Mouse (Mus musculus): Measurements from ENCODE around the gene Hnrnpd. TPM values are rescaled to one million over a fixed set of nuclear protein-coding genes. Genes with fewer than 3 reads are reported as not detected.

Hnrnpd gene
- polyA plus RNA-seq, 1 experiment from 2014 or later = 338 TPM

GRCm38 (mm10) chr5:99941776-99942502 is 36.8 kb downstream of the Hnrnpd start:
- no peak for DNase-seq (ENCODE audit: low spot score)
- no peaks in the 10 kb centered on the region for H3K4me1 ChIP-seq
- H3K9me3 ChIP-seq (replicated peaks) = peaks cover 4% of the 10 kb centered on the region; the same call in 1 of the 2 replicates
- peaks cover 11% of the 10 kb centered on the region for H3K36me3 ChIP-seq
- no peak overlapping the region for H3K27ac ChIP-seq
- no peak overlapping the region for H3K4me3 ChIP-seq
- no peaks in the 10 kb centered on the region for H3K27me3 ChIP-seq (ENCODE audit: low read depth, poor library complexity, severe bottlenecking)
- 72% methylated on average over 10 of the region's 10 CpGs for WGBS

GRCm38 (mm10) chr5:99941273-99941672 is 37.5 kb downstream of the Hnrnpd start:
- Histone ChIP-seq H3K36me3 (peaks cover 11% of the 10 kb centered on the region), H3K4me1 (no peaks in the 10 kb centered on the region), H3K27me3 (ENCODE audit: low read depth, poor library complexity, severe bottlenecking) (no peaks in the 10 kb centered on the region), H3K9me3 (replicated peaks) (peaks cover 4% of the 10 kb centered on the region; the same call in 1 of the 2 replicates), H3K4me3 (no peak overlapping the region), H3K27ac (no peak overlapping the region)
- no peak for DNase-seq (ENCODE audit: low spot score)
- WGBS = 87% methylated on average over 10 of the region's 10 CpGs

- Histone ChIP-seq H3K9me3 (replicated peaks) (peaks cover 3% of the 10 kb centered on the region; the same call in 1 of the 2 replicates), H3K27me3 (ENCODE audit: low read depth, poor library complexity, severe bottlenecking) (no peaks in the 10 kb centered on the region), H3K4me1 (no peaks in the 10 kb centered on the region), H3K27ac (no peak overlapping the region), H3K36me3 (peaks cover 7% of the 10 kb centered on the region), H3K4me3 (no peak overlapping the region)
- 80% methylated on average over 3 of the region's 3 CpGs for WGBS
- DNase-seq (ENCODE audit: low spot score) = no peak
These were observed 39.3 kb downstream of the Hnrnpd start for GRCm38 (mm10) chr5:99939440-99939839.

- H3K27ac ChIP-seq = no peak overlapping the region
- 87% methylated on average over 6 of the region's 6 CpGs for WGBS
- no peak overlapping the region for H3K4me3 ChIP-seq
- H3K9me3 ChIP-seq (replicated peaks) = no peaks in the 10 kb centered on the region
- no peaks in the 10 kb centered on the region for H3K36me3 ChIP-seq
- no peaks in the 10 kb centered on the region for H3K27me3 ChIP-seq (ENCODE audit: low read depth, poor library complexity, severe bottlenecking)
- no peak for DNase-seq (ENCODE audit: low spot score)
- no peaks in the 10 kb centered on the region for H3K4me1 ChIP-seq
These were observed 46.8 kb downstream of the Hnrnpd start for GRCm38 (mm10) chr5:99931910-99932309.

- H3K36me3 ChIP-seq = no peaks in the 10 kb centered on the region
- H3K4me1 ChIP-seq = no peaks in the 10 kb centered on the region
- no peaks in the 10 kb centered on the region for H3K27me3 ChIP-seq (ENCODE audit: low read depth, poor library complexity, severe bottlenecking)
- 41% methylated on average over 4 of the region's 4 CpGs for WGBS
- peak; percentile 49 for DNase-seq (ENCODE audit: low spot score)
- no peak overlapping the region for H3K27ac ChIP-seq
- no peak overlapping the region for H3K4me3 ChIP-seq
- H3K9me3 ChIP-seq (replicated peaks) = no peaks in the 10 kb centered on the region
These were observed 50.8 kb downstream of the Hnrnpd start for GRCm38 (mm10) chr5:99927951-99928350.

GRCm38 (mm10) chr5:99922033-99922432 is 56.7 kb downstream of the Hnrnpd start:
- 94% methylated on average over 8 of the region's 8 CpGs for WGBS
- H3K9me3 ChIP-seq (replicated peaks) = no peaks in the 10 kb centered on the region
- no peak overlapping the region for H3K4me3 ChIP-seq
- DNase-seq (ENCODE audit: low spot score) = no peak
- H3K27ac ChIP-seq = no peak overlapping the region
- no peaks in the 10 kb centered on the region for H3K27me3 ChIP-seq (ENCODE audit: low read depth, poor library complexity, severe bottlenecking)
- H3K36me3 ChIP-seq = no peaks in the 10 kb centered on the region
- no peaks in the 10 kb centered on the region for H3K4me1 ChIP-seq

GRCm38 (mm10) chr5:99915494-99915893 is 63.2 kb downstream of the Hnrnpd start:
- Histone ChIP-seq H3K27ac (no peak overlapping the region), H3K4me3 (no peak overlapping the region), H3K27me3 (ENCODE audit: low read depth, poor library complexity, severe bottlenecking) (peaks cover 4% of the 10 kb centered on the region; the same call in 1 of the 2 replicates), H3K9me3 (replicated peaks) (no peaks in the 10 kb centered on the region), H3K36me3 (no peaks in the 10 kb centered on the region), H3K4me1 (peaks cover 5% of the 10 kb centered on the region; the same call in 1 of the 2 replicates)
- DNase-seq (ENCODE audit: low spot score) = no peak
- WGBS = 49% methylated on average over 7 of the region's 7 CpGs

- WGBS = 5% methylated on average over 49 of the region's 49 CpGs
- Histone ChIP-seq H3K27me3 (ENCODE audit: low read depth, poor library complexity, severe bottlenecking) (no peaks in the 10 kb centered on the region), H3K27ac (peak within 1 kb of the TSS; percentile 97), H3K4me3 (peak within 1 kb of the TSS; percentile 65), H3K4me1 (peaks cover 4% of the 10 kb centered on the region; the same call in 1 of the 2 replicates), H3K9me3 (replicated peaks) (no peaks in the 10 kb centered on the region), H3K36me3 (no peaks in the 10 kb centered on the region)
- peak; percentile 96 for DNase-seq (ENCODE audit: low spot score)
These were observed 72.4 kb downstream of the Hnrnpd start, which contains the start of gene Vamp9 for GRCm38 (mm10) chr5:99906181-99906956. Gene Vamp9, plus strand, starts transcription at chr5:99906254.

Other genes with a start within 250 kb of the Hnrnpd start
- 20.6 and 32.5 TPM in 2 replicates for gene Rasgef1b, start 249.9 kb downstream of the Hnrnpd start, polyA plus RNA-seq (2016; fragmentation: Nextera tagmentation; extraction: Ambion mirVana)
- not detected in 2 replicates for gene Vamp9, start 72.7 kb downstream of the Hnrnpd start, polyA plus RNA-seq (2016; fragmentation: Nextera tagmentation; extraction: Ambion mirVana)
- 1.7 and 2.4 TPM in 2 replicates for gene 4930524J08Rik, start 123 bp upstream of the Hnrnpd start, polyA plus RNA-seq (2016; fragmentation: Nextera tagmentation; extraction: Ambion mirVana)
- gene Hnrnpdl, start 60.7 kb upstream of the Hnrnpd start, polyA plus RNA-seq (2016; fragmentation: Nextera tagmentation; extraction: Ambion mirVana) = 210 and 253 TPM in 2 replicates
- gene Enoph1, start 61.0 kb upstream of the Hnrnpd start, polyA plus RNA-seq (2016; fragmentation: Nextera tagmentation; extraction: Ambion mirVana) = 62.9 and 75.2 TPM in 2 replicates
- gene Tmem150c, start 180.9 kb upstream of the Hnrnpd start, polyA plus RNA-seq (2016; fragmentation: Nextera tagmentation; extraction: Ambion mirVana) = 0.60 and 0.66 TPM in 2 replicates